Mouse (Mus musculus) testis, adult 2 months (tissue): ENCODE measurements at regions not wholly inside any gene's neighbourhood (a gene's known extent, or its start where the extent isn't known, plus 50 kb on each side); places are given as distances from the start of the nearest gene placed in this dataset.

Experiments
- CTCF ChIP-seq: fragments of 200-500 bp; IDR thresholded peaks from 2 replicates; pipeline ENCODE4 v1.5.1; 2012; ENCODE audit warnings: low read depth, mild to moderate bottlenecking, inconsistent platforms, low read length, moderate library complexity; ENCODE audit not compliant: control insufficient read depth, insufficient read depth, insufficient replicate concordance
- POLR2A ChIP-seq: fragments of 200-500 bp; IDR thresholded peaks from 2 replicates; pipeline ENCODE4 v1.6.1; 2012; ENCODE audit warnings: low read depth, mild to moderate bottlenecking, inconsistent platforms, low read length, moderate library complexity; ENCODE audit not compliant: control insufficient read depth

DNA sequence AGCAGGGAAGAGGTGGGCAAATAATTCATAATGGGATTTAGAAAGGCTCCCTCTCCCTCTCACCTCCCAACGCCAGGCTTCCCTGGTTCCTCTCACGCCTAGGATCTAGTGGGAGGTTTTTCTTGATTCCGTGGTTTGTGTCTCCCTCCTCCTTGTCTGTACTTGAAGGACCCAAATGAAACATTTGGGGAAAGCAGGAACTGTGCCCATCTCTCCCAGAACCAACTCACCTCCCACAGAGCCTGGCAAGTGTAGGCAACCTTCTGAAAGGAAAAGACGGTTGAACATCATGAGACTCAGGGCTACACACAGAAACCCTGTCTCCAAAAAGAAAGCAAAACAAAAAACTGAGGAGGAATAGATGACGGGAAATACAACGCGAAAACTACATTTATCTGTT, 126.0 kb upstream of the E2f7 start:
- TF ChIP-seq POLR2A, result no peak
- no peak for TF ChIP-seq CTCF
